Mouse (Mus musculus): ENCODE measurements around the gene Caly. TPM values are rescaled to one million over a fixed set of nuclear protein-coding genes. Genes with fewer than 3 reads are reported as not detected.

The Caly gene
- polyA plus RNA-seq, 1 experiment from 2014 or later: 11.4 TPM

DNA sequence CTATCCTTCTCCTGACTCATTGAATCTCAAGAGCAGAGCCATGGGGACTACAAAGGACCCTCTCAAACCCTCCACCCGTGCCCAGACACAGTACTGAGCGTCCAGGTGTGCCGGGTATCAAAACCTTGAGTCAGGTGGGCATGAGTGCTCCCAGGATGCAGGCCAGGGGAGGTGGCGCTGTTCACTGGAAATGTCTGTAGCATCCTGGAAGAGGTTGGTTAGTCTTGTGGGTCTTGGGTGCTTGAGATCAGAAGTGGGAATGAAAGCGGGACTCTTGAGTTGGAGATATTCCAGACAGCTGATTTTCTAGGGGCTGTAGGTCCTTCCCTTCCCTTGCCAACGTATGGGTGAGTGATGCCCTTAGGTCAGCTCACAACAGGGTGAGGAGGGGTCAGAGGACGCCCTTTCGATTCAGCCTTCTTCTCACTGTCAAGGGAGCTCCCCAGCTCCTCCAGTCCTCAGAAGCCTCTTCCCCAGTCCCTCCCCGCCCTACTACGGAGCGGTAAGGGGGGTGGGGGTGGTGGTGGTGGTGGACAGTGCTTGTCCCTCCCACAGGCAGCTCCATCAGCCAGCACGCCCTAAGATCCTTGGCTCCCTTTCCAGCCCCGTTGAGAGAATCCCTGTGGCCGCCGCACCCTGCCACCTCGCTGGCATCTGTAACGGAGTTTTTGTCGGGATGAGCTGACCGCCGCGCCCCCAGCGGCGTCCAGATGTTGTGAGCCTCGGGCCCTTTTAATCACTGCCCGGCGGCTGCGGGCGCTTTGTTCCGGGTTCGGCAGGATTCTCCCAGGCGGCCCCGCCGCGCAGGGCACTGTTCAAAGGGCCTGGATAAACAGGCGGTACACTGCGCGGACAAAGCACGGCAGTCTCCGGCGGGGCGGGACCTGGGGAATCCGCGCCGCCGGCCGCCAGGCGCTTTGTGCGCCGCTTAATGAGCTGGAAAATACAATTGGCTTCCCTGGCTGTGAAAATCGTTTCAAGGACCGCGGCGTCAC is 24.6 kb downstream of the Caly start:
- H3K4me1 ChIP-seq (ENCODE audit: control insufficient read depth, insufficient read depth, low read length): peaks cover 46% of the 10 kb centered on the region

DNA sequence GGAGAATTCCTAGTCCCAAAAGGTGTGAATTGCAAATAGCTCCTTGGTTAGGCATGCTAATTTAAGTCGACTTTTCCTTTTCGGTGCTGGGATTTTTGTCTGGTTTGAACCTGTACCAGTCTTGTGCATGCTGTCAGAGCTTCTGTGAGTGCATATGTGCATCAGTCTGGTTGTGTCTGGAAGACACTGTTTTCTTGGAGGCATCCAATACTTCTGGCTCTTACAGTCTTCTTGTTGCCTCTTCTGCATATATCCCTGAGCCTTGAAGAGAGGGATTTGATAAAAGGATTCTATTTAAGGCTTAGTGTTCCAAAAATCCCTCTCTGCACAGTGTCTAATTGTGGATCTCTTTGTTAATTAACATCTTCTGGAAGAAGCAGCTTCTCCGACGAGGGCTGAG is 28.2 kb downstream of the Caly start:
- no peak overlapping the region for H3K4me3 ChIP-seq (ENCODE audit: low read depth, low read length)
- no peaks in the 10 kb centered on the region for H3K36me3 ChIP-seq (ENCODE audit: control insufficient read depth, insufficient read depth, low read length)
- H3K9me3 ChIP-seq (ENCODE audit: control insufficient read depth, low read length): no peaks in the 10 kb centered on the region
- peaks cover 23% of the 10 kb centered on the region for H3K27me3 ChIP-seq (ENCODE audit: control insufficient read depth, insufficient read depth, low read length)
- H3K4me1 ChIP-seq (ENCODE audit: control insufficient read depth, insufficient read depth, low read length): peaks cover 26% of the 10 kb centered on the region
- no peak overlapping the region for H3K9ac ChIP-seq (ENCODE audit: low read length)
- WGBS: 82% methylated on average over 4 of the region's 4 CpGs
- H3K4me2 ChIP-seq (ENCODE audit: low read depth): no peak overlapping the region
- ATAC-seq (ENCODE audit: insufficient read depth, low FRiP score, low TSS enrichment): no peak
- no peak overlapping the region for H3K27ac ChIP-seq (ENCODE audit: low read depth, low read length)
- DNase-seq (ENCODE audit: low spot score): no peak

More for the DNA sequence above, 24.6 kb downstream of the Caly start:
- DNase-seq (ENCODE audit: low spot score): peak; percentile 94
- WGBS: 2% methylated on average over 53 of the region's 53 CpGs
- Histone ChIP-seq H3K27ac (ENCODE audit: low read depth, low read length) (peak overlapping the region; percentile 98), H3K36me3 (ENCODE audit: control insufficient read depth, insufficient read depth, low read length) (no peaks in the 10 kb centered on the region), H3K9ac (ENCODE audit: low read length) (peak overlapping the region; percentile 62), H3K4me2 (ENCODE audit: low read depth) (peak overlapping the region; percentile 67), H3K4me3 (ENCODE audit: low read depth, low read length) (peak overlapping the region; percentile 34), H3K27me3 (ENCODE audit: control insufficient read depth, insufficient read depth, low read length) (0 out of 2 replicates have a peak, but pooled peaks cover 5% of the 10 kb centered on the region), H3K9me3 (ENCODE audit: control insufficient read depth, low read length) (no peaks in the 10 kb centered on the region)
- peak; percentile 75 for ATAC-seq (ENCODE audit: insufficient read depth, low FRiP score, low TSS enrichment)

DNA sequence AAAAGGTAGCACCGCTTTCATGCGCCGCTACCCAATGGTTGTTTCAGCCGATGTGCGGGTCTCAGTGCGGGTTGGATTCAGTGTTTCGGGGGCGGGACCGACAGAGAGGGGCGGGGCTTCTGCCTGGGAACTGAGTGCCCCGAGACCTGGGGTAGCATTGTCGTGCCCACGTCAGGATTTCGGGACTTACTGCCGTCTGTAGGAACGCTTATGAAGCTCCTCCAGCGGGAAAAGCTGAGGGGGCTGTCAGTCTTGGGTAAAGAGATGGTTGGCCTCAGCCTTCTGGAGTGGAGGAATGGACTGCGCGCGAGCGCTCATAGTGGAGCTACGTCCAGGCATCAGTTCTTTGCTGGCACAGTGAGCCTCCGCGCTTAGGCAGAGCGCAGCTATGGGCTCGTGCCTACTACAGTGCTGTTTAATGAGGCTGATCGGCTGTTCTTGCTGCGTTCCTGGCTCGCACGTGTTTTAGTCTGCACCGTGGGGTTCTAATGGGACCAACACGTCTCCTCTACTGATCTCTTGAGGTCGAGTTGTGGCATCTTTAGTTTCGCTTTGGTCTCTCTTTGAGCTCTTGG is 33.1 kb downstream of the Caly start:
- DNase-seq (ENCODE audit: low spot score) (peak; percentile 84), ATAC-seq (ENCODE audit: insufficient read depth, low FRiP score, low TSS enrichment) (peak; percentile 68)
- peaks cover 60% of the 10 kb centered on the region for H3K27me3 ChIP-seq (ENCODE audit: control insufficient read depth, insufficient read depth, low read length)
- WGBS: under 1% methylated on average over 34 of the region's 34 CpGs
- peak overlapping the region; percentile 67 for H3K27ac ChIP-seq (ENCODE audit: low read depth, low read length)
- peak overlapping the region; percentile 59 for H3K4me3 ChIP-seq (ENCODE audit: low read depth, low read length)
- peaks cover 9% of the 10 kb centered on the region for H3K4me1 ChIP-seq (ENCODE audit: control insufficient read depth, insufficient read depth, low read length)
- peak overlapping the region; percentile 51 for H3K4me2 ChIP-seq (ENCODE audit: low read depth)
- no peaks in the 10 kb centered on the region for H3K9me3 ChIP-seq (ENCODE audit: control insufficient read depth, low read length)
- no peaks in the 10 kb centered on the region for H3K36me3 ChIP-seq (ENCODE audit: control insufficient read depth, insufficient read depth, low read length)
- H3K9ac ChIP-seq (ENCODE audit: low read length): peak overlapping the region; percentile 70

DNA sequence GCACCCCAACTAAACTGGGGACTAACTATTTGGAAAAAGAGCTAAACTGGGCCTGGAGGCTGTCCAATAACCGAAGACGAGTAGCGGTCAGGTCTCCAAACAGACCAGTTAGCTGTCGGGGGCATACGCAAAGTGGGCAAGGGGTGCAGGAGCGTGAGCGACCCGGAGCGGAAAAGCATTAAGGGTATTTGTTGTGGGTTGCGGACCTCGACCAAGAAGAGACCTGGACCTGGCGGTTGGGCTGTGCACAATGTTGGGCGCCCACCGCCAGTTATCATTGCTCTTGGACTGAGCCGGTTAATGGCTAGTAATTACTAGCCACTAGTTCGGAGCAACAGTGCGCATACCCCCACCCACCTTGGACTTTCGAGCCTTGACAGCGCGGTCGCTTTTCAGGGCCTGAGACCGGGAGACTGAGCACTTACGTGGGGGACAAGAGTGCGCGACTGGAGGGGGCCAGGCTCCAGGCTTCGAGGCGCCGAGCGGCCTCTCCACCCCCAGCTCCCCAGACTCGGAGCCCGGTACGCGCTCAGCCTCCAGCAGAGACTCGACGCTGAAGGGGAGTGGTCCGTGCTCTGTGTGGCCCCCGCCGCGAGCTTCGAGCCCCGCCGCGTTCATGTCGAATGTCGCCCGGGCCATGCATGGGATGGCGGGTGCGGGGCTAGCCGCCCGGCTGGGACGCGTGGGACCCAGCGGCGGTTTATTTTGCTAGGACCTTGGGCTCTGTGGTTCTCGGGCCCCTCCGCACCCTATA is 33.8 kb downstream of the Caly start, which contains the start of gene Msx3:
Gene Msx3, minus strand, starts transcription at position 729 of the 754 bp plus-strand sequence.
- no peak for DNase-seq (ENCODE audit: low spot score)
- H3K4me1 ChIP-seq (ENCODE audit: control insufficient read depth, insufficient read depth, low read length): peaks cover 9% of the 10 kb centered on the region
- H3K27me3 ChIP-seq (ENCODE audit: control insufficient read depth, insufficient read depth, low read length): peaks cover 60% of the 10 kb centered on the region
- H3K9ac ChIP-seq (ENCODE audit: low read length): peak within 1 kb of the TSS; percentile 70
- peak within 1 kb of the TSS; percentile 67 for H3K27ac ChIP-seq (ENCODE audit: low read depth, low read length)
- 0% methylated on average over 56 of the region's 56 CpGs for WGBS
- H3K36me3 ChIP-seq (ENCODE audit: control insufficient read depth, insufficient read depth, low read length): no peaks in the 10 kb centered on the region
- peak within 1 kb of the TSS; percentile 59 for H3K4me3 ChIP-seq (ENCODE audit: low read depth, low read length)
- H3K9me3 ChIP-seq (ENCODE audit: control insufficient read depth, low read length): no peaks in the 10 kb centered on the region
- peak; percentile 88 for ATAC-seq (ENCODE audit: insufficient read depth, low FRiP score, low TSS enrichment)
- peak within 1 kb of the TSS; percentile 51 for H3K4me2 ChIP-seq (ENCODE audit: low read depth)

- peak overlapping the region; percentile 70 for H3K9ac ChIP-seq (ENCODE audit: low read length)
- H3K27me3 ChIP-seq (ENCODE audit: control insufficient read depth, insufficient read depth, low read length): peaks cover 60% of the 10 kb centered on the region
- peak overlapping the region; percentile 51 for H3K4me2 ChIP-seq (ENCODE audit: low read depth)
- peak; percentile 72 for DNase-seq (ENCODE audit: low spot score)
- ATAC-seq (ENCODE audit: insufficient read depth, low FRiP score, low TSS enrichment): 0 out of 2 replicates have a peak, but pooled peaks have one; percentile 10
- 1% methylated on average over 33 of the region's 33 CpGs for WGBS
- H3K27ac ChIP-seq (ENCODE audit: low read depth, low read length): no peak overlapping the region
- no peaks in the 10 kb centered on the region for H3K9me3 ChIP-seq (ENCODE audit: control insufficient read depth, low read length)
- peak overlapping the region; percentile 59 for H3K4me3 ChIP-seq (ENCODE audit: low read depth, low read length)
- no peaks in the 10 kb centered on the region for H3K36me3 ChIP-seq (ENCODE audit: control insufficient read depth, insufficient read depth, low read length)
- peaks cover 9% of the 10 kb centered on the region for H3K4me1 ChIP-seq (ENCODE audit: control insufficient read depth, insufficient read depth, low read length)
Measured at GRCm38 (mm10) chr7:140047811-140048311, 34.5 kb downstream of the Caly start.

- ATAC-seq (ENCODE audit: insufficient read depth, low FRiP score, low TSS enrichment): no peak
- 80% methylated on average over 4 of the region's 4 CpGs for WGBS
- Histone ChIP-seq H3K9ac (ENCODE audit: low read length) (no peak overlapping the region), H3K4me1 (ENCODE audit: control insufficient read depth, insufficient read depth, low read length) (peaks cover 6% of the 10 kb centered on the region), H3K4me2 (ENCODE audit: low read depth) (no peak overlapping the region), H3K9me3 (ENCODE audit: control insufficient read depth, low read length) (no peaks in the 10 kb centered on the region), H3K27me3 (ENCODE audit: control insufficient read depth, insufficient read depth, low read length) (peaks cover 51% of the 10 kb centered on the region), H3K36me3 (ENCODE audit: control insufficient read depth, insufficient read depth, low read length) (peaks cover 3% of the 10 kb centered on the region; the same call in 1 of the 2 replicates), H3K27ac (ENCODE audit: low read depth, low read length) (no peak overlapping the region), H3K4me3 (ENCODE audit: low read depth, low read length) (no peak overlapping the region)
- no peak for DNase-seq (ENCODE audit: low spot score)
Measured at GRCm38 (mm10) chr7:140045546-140045945, 36.8 kb downstream of the Caly start.

GRCm38 (mm10) chr7:140042728-140043127 is 39.6 kb downstream of the Caly start:
- ATAC-seq (ENCODE audit: insufficient read depth, low FRiP score, low TSS enrichment): no peak
- Histone ChIP-seq H3K9me3 (ENCODE audit: control insufficient read depth, low read length) (no peaks in the 10 kb centered on the region), H3K27me3 (ENCODE audit: control insufficient read depth, insufficient read depth, low read length) (peaks cover 25% of the 10 kb centered on the region)

GRCm38 (mm10) chr7:140037171-140037555 is 45.2 kb downstream of the Caly start:
- no peak for DNase-seq (ENCODE audit: low spot score)
- no peak overlapping the region for H3K27ac ChIP-seq (ENCODE audit: low read depth, low read length)

More at GRCm38 (mm10) chr7:140042728-140043127, 39.6 kb downstream of the Caly start:
- no peak overlapping the region for H3K9ac ChIP-seq (ENCODE audit: low read length)
- peaks cover 3% of the 10 kb centered on the region; the same call in 1 of the 2 replicates for H3K36me3 ChIP-seq (ENCODE audit: control insufficient read depth, insufficient read depth, low read length)
- H3K4me3 ChIP-seq (ENCODE audit: low read depth, low read length): no peak overlapping the region
- H3K27ac ChIP-seq (ENCODE audit: low read depth, low read length): no peak overlapping the region
- no peaks in the 10 kb centered on the region for H3K4me1 ChIP-seq (ENCODE audit: control insufficient read depth, insufficient read depth, low read length)
- H3K4me2 ChIP-seq (ENCODE audit: low read depth): no peak overlapping the region
- DNase-seq (ENCODE audit: low spot score): no peak
- 57% methylated on average over 3 of the region's 3 CpGs for WGBS

More at GRCm38 (mm10) chr7:140037171-140037555, 45.2 kb downstream of the Caly start:
- 46% methylated on average over 3 of the region's 3 CpGs for WGBS
- H3K9me3 ChIP-seq (ENCODE audit: control insufficient read depth, low read length): no peaks in the 10 kb centered on the region
- no peak for ATAC-seq (ENCODE audit: insufficient read depth, low FRiP score, low TSS enrichment)
- peak overlapping the region; percentile 84 for H3K4me3 ChIP-seq (ENCODE audit: low read depth, low read length)
- peaks cover 9% of the 10 kb centered on the region for H3K36me3 ChIP-seq (ENCODE audit: control insufficient read depth, insufficient read depth, low read length)
- peak overlapping the region; percentile 89 for H3K9ac ChIP-seq (ENCODE audit: low read length)
- peaks cover 18% of the 10 kb centered on the region for H3K4me1 ChIP-seq (ENCODE audit: control insufficient read depth, insufficient read depth, low read length)
- H3K4me2 ChIP-seq (ENCODE audit: low read depth): peak overlapping the region; percentile 92
- no peaks in the 10 kb centered on the region for H3K27me3 ChIP-seq (ENCODE audit: control insufficient read depth, insufficient read depth, low read length)

All from neural tube, embryonic 11.5 days (tissue).